Mouse (Mus musculus) liver, adult (tissue): Measurements from ENCODE around the gene Gucy2d.

Source experiments
- GATA4 ChIP-seq: IDR thresholded peaks from 2 replicates; pipeline ENCODE4 v1.6.1; 2014; ENCODE audit warnings: mild to moderate bottlenecking, low read length; ENCODE audit not compliant: insufficient replicate concordance

Gucy2d gene

GRCm38 (mm10) chr7:98426641-98427040 lies 13.6 kb upstream of the Gucy2d start:
- TF ChIP-seq GATA4, result no peak

GRCm38 (mm10) chr7:98427115-98427835 lies 12.9 kb upstream of the Gucy2d start:
- TF ChIP-seq GATA4, result no peak

GRCm38 (mm10) chr7:98429579-98429978 lies 10.6 kb upstream of the Gucy2d start:
- TF ChIP-seq GATA4, result no peak

- TF ChIP-seq GATA4, result no peak
These were observed 9.4 kb upstream of the Gucy2d start for GRCm38 (mm10) chr7:98430785-98431184.

GRCm38 (mm10) chr7:98437629-98438028 lies 2.6 kb upstream of the Gucy2d start:
- TF ChIP-seq GATA4, result no peak

GRCm38 (mm10) chr7:98446873-98447272 lies 6.7 kb downstream of the Gucy2d start:
- no peak for TF ChIP-seq GATA4

GRCm38 (mm10) chr7:98447585-98448308 lies 7.5 kb downstream of the Gucy2d start:
- no peak for TF ChIP-seq GATA4

- TF ChIP-seq GATA4, result no peak
These were observed 8.1 kb downstream of the Gucy2d start for GRCm38 (mm10) chr7:98448309-98448630.

- no peak for TF ChIP-seq GATA4
These were observed 9.5 kb downstream of the Gucy2d start for GRCm38 (mm10) chr7:98449696-98450095.

- no peak for TF ChIP-seq GATA4
These were observed 14.3 kb downstream of the Gucy2d start for GRCm38 (mm10) chr7:98454397-98455120.

GRCm38 (mm10) chr7:98460319-98460718 lies 20.1 kb downstream of the Gucy2d start:
- no peak for TF ChIP-seq GATA4

- TF ChIP-seq GATA4, result no peak
These were observed 28.9 kb downstream of the Gucy2d start for GRCm38 (mm10) chr7:98469089-98469488.

GRCm38 (mm10) chr7:98472529-98472928 lies 32.3 kb downstream of the Gucy2d start:
- TF ChIP-seq GATA4, result no peak

GRCm38 (mm10) chr7:98474558-98474957 lies 34.3 kb downstream of the Gucy2d start:
- no peak for TF ChIP-seq GATA4

GRCm38 (mm10) chr7:98477153-98477552 lies 36.9 kb downstream of the Gucy2d start:
- no peak for TF ChIP-seq GATA4

GRCm38 (mm10) chr7:98480481-98480880 lies 40.3 kb downstream of the Gucy2d start:
- no peak for TF ChIP-seq GATA4
